Mouse (Mus musculus) thymus, adult 18-20 months (tissue): ENCODE results near the gene Amigo2.

Experiments used
- DNase-seq, 2 experiments: peaks; one replicate each; pipeline ENCODE4 v3.0.0; 2022; ENCODE audit warnings: mixed read lengths in 2 of 2

Gene Amigo2

GRCm38 (mm10) chr15:97266236-97266845 lies 19.3 kb upstream of the Amigo2 start:
- no peak for DNase-seq

DNA sequence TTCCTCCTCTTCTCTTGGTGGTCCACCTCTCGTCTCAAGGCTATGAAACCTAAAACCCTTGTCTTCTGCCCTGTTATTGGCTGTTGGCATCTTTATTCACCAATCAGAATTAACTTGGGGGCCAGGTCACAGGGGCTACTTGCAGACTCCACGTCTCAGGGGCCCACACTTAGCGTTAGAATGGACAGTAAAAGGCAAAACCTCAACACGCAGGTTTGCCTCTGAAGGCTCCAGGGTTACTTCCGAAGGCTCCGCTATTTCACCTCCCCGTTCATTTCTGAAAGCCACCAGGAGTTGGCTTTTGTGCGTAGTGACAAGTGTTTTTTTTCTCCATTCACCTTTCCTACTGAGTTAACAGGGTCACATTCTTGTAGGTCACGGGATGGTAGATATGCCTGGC lies 15.2 kb upstream of the Amigo2 start:
- DNase-seq, result no peak

DNA sequence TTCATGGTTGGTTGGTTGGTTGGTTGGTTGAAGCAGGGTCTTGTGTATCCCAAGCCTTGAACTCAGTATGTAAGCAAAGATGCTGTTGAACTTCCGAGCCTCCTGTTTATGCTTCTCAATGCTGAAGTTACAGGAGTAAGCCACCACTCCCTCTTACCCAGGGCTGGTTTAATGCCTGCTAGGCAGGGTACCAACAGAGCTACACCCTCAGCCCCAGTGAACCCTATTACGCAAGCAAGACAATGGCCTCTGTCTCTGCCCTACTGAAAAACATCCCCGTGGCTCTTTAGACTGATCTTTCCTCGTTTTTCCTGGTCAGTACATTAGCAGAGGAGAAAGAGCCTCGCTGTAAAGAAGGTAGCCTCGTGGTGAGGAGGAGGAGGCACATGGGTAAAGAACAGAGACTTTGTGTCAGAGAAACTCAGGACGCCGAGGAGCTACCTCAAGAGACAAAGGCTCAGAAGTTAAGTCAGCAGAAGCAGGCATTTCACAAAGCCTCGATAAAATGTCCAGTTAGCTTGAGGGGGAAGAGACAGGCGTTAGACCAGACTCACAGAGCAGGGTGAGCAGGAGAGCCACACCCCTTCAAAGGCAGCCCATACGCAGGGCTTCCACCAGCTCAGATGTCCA lies 13.0 kb upstream of the Amigo2 start:
- no peak for DNase-seq

DNA sequence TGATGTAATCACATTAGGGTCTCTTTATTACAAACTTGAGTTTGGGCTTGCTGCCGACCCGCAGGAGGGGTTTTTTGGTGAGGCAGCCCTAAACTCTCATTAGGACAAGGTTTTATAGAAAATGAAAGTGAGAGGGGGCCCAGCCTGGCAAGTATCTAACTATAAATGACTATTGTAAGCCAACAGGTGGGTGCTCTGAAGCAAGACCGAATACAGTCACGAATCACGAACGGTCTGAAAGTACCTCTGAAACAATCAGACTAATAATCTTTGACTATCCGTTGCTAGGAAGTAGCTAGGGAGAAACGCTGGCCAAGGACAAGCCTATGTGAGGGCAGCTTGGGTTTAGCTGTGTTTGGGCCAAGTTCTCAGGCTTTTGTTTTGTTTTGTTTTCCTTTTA lies 12.2 kb upstream of the Amigo2 start:
- no peak for DNase-seq

- DNase-seq, result no peak
Measured at GRCm38 (mm10) chr15:97258483-97259230, 11.6 kb upstream of the Amigo2 start.

- no peak for DNase-seq
Measured at GRCm38 (mm10) chr15:97257206-97257775, 10.2 kb upstream of the Amigo2 start.

DNA sequence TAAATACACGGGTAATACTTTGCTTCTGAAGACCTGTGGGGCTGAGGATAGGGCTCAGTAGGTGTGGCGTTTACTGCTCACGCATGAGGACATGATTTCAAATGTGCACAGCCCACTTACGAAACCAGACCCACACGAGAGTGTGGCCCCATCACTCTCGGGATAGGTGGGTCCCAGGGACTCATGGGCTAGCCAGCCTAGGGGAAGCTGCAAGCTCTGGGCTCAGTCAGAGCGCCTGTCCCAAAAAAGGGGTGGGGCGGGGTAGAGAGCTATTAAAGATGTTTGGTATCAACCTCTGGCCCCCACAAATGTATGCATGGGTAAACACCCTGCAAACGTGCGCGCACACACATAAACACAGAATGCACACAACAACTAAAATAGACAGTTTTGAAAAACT lies 9.3 kb upstream of the Amigo2 start:
- no peak for DNase-seq

DNA sequence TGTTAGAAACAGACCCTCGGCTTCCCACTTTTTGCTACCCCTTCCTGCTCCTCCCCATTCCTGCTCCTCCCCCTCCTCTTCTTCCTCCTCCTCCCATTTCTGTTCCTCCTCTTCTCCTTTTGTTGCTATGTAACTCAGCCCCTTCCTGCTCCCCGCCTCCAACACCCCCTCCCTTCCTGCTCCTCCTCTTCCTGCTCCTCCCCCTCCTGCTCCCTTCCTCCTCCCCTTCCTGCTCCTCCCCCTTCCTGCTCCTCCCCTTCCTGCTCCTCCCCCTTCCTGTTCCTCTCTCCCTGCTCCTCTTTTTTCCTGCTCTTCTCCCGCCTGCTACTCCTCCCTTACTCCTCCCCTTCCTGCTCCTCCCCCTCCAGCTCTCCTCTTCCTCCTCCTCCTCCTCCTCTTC lies 8.7 kb upstream of the Amigo2 start:
- no peak for DNase-seq

- no peak for DNase-seq
Measured at GRCm38 (mm10) chr15:97254375-97254774, 7.3 kb upstream of the Amigo2 start.

- DNase-seq, result peak; percentile 27 to 55
Measured at GRCm38 (mm10) chr15:97252493-97253034, 5.5 kb upstream of the Amigo2 start.

DNA sequence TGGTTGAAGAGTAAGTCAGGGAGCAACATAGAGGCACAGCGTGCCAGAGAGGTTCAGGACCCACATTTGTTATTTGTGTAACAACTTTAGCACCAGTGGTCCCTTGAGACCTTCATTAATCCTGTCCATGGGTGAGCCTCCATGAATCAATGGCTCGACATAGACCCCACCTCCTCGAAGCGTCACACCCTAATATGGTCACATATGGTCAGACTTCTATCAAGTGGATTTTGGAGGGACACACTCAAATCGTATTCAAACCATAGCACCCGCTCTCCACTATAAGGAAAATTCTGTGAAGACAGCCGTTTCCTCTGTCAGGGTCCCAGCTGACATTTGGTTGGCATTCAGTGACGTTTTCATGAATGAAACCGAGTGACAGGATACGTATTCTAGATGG lies 2.2 kb upstream of the Amigo2 start:
- DNase-seq, result no peak

DNA sequence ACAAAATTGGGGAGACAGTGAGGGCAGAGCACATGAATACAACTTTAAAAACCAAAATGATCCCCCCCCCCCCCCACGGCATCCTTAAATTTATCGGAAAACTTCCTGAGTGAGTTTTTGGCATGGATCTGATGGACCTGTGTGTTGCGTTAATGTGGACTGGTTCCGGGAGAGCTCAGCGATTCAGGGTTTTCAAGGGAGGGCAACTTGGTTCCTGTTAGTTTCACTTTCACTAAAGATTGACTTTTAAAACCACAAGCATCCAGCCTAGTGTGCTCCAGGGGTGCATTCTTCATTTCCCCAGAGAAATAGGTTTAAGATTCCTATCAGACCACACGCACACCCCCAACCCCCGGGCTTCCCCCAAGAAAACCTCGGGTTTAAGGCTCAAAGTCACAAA lies 1.2 kb upstream of the Amigo2 start:
- DNase-seq, result no peak

GRCm38 (mm10) chr15:97247791-97248161 lies 689 bp upstream of the Amigo2 start:
- DNase-seq, result peak in 1 of 2 experiments; percentile 24

DNA sequence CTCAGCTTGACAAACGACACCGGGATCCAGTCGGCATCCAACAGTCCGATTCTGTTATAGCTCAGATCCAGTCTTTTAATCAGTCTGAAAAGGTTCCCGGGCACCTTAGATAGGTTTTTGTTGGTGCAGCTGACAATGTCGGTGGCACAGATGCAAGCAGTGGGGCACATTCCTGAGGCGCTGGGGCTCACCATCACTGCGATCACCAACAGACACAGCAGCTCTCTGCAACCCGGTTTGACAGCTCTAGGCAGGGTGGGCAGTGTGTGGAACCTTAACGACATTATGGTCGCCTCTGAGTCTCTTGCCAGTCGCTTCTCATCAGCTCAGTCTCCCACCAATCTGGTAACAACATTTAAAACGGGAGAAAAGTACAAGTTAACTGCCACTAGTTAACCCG lies 831 bp downstream of the Amigo2 start:
- no peak for DNase-seq

GRCm38 (mm10) chr15:97245392-97245791 lies 1.7 kb downstream of the Amigo2 start:
- no peak for DNase-seq

- no peak for DNase-seq
Measured at GRCm38 (mm10) chr15:97236943-97237342, 10.1 kb downstream of the Amigo2 start.

GRCm38 (mm10) chr15:97235183-97235582 lies 11.9 kb downstream of the Amigo2 start:
- no peak for DNase-seq

- no peak for DNase-seq
Measured at GRCm38 (mm10) chr15:97234076-97234475, 13.0 kb downstream of the Amigo2 start.

DNA sequence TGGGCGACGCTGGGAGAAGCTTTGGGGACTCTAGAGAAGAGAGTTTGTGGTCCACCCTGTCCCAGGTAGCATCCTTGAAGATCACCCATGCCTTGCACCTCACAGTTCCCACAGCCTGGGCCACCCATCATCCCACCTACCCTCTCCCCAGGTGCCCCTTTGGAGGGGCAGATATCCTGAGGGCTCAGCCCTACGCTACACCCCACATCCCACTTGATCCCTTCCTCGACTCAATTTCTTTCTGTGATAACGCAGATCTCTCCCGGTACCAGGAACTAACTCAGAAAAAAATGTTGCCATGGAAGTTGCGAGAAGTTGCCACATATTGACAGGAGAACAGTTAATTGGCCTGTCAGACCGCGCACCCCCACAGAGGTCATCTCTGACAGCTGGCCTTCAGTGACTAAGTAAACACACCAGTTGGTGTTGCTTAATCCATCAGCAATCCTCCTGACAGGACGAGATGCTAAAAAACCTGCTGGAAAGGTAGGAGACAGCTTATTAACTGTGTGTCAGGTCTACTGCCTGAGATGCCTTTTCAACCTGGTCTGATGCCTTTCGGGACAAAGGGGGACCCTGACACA lies 17.5 kb downstream of the Amigo2 start:
- no peak for DNase-seq

DNA sequence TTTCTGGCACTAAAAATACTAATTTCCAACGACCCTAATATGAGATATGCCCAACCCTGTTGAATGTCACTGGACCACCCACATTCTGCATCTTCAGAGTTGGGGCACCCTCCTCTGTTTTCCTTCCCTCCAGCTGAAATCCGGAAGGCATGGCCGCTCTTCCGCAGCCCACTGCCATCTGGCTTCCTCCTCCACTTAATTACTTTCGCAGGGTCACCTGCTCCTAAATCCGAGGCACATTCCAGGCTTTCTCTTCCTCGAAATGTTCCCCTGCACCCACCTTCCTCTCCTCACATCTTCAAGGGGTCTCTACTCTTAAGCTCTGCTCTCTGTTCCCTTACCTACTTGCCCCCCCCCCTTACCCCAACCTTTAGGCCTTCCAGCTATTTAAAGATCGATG lies 23.1 kb downstream of the Amigo2 start:
- no peak for DNase-seq

DNA sequence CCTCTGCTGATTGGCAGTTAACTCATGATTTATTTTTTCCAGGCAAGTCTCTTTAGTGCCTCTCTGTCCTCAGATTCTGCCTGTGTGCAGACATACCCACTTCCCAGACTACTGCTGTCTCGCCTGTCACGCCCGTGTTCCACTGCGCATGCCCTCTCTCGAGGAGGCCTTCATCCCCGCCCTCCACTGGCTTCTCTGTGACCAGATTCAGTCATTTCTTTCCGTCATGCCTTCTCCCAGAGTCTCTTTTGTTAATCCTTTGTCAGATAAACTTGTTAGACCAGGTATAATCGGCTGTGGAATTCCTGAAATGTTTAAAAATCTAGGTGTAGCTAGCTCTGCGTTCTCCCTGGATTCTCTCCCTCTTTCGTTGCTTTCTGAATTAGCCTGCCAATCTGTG lies 23.7 kb downstream of the Amigo2 start:
- DNase-seq, result no peak

DNA sequence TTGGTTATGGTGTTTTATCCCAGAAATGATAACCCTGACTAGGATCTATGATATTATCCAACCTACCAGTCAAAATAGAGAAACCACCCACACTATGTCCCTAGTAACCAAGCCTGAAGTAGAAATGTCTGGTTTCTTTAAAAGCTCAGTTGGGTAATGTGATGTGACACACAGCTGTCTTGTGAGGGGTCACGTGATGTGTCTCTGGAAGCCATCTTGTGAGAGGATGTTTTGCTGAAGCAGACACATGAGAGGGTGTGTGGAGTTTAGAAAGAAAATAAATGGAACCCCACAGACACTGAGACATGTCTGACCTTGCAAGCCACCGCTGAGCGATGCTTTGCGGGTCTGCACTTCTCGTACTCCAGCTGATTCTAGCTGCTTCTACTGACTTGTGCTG lies 30.2 kb downstream of the Amigo2 start:
- no peak for DNase-seq
